Mouse (Mus musculus): ENCODE data around the gene Nup98.

The Nup98 gene

DNA sequence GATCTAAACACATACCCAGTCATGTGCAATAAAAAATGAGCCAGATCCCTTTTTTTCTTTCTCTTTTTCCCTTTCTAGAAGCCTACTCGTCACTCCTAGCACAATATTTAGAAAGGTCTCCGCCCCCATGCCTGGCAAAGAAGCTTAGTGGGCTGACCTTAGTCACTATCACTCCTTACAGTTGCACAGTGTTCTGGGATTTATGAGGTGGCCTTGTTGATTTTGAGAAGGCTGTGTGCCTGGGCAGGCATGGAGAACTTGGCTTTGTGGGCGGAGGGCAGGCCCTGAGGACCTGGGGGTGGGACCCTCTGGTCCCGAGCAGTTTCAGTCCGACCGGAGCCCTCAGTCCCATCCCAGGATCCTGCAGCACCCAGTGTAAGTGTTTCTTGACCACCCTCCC, 19.8 kb upstream of the Nup98 start:
- no peak for DNase-seq (ENCODE audit: low spot score in 2 of 2)

DNA sequence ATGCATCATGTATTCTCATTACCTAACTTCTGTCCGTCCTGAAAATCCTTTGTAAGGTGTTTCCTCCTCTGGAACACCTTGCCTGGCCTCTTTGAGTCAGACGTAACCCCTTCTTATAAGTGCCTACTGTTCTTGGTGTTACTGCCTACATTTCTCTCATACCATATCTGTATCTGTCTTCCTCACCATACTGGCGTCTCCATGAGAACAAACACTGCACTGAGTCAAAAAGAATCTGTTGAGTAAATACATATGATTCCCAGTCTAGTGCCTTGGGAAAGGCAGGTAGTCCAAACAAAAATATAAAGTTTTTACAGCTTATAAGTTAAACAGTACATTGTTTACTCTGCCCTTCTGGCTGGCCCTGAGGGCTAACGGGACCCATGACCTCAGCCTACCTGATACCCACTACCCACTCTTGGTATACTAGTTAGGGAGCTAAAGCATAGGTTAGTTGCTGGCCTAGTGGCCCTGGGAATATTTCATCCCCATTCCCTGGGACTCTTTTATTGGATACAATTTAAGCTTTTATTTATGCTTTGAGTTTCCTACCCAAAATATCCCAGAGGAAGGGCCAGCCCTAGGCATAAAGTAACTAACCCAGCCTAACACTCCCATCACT, 18.2 kb upstream of the Nup98 start:
- DNase-seq (ENCODE audit: low spot score in 2 of 2): no peak

DNA sequence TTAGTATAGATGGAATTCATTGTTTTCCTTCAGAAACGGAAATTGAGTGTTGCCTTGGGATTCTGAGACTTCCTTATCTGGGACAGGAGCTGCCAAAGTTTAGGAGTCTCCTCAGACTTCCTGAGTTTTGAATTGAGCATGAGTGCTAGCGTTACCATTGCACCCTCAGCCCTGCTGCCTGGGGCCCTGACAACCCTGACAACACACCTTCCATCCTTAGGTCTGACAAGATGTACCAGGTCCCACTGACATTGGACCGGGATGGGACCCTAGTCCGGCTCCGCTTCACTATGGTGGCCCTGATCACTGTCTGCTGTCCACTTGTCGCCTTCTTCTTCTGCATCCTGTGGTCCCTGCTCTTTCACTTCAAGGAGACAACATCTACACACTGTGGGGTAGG, 16.1 kb upstream of the Nup98 start:
- DNase-seq (ENCODE audit: low spot score in 2 of 2): no peak

DNA sequence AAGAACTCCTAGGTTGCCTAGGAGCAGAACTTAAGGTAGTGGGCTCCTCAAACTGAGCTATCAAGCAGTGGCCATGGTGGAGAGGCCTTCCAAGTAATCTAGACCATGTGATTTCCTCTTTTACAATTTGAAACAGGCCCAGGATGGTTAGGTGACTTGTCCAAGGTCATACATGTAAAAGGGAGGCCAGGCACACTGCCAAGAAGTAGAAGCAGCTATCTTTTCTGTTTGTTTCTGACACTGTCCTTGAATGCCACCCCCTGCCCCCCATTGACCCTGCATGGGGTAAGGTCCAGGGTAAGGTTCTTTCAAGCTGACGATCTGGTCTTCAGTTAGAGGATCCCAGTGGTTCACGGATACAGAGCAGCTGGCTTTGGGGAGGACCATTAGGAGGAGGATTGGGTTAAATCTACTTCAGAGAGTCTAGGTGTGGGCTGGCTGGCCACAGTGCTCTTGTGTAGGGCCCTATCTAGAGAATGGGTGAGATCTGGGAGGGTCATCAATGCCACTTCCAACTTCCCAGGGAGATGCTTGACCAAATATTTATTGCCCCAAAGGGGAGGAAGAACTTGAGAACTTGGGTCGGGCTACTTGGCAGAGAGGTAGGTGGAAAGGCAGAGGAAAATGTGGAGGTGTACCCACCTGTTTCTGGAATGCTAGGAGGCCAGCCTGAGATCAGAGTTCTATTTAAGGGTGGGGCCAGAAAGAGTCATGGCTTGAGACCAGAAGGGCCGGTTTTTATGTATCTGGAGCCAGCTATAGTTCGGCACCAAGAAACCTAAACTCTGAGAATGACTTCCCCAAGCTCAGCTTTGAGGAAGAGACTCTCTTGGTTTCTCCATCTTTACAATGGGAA, 14.1 kb upstream of the Nup98 start:
- DNase-seq (ENCODE audit: low spot score in 2 of 2): no peak

DNA sequence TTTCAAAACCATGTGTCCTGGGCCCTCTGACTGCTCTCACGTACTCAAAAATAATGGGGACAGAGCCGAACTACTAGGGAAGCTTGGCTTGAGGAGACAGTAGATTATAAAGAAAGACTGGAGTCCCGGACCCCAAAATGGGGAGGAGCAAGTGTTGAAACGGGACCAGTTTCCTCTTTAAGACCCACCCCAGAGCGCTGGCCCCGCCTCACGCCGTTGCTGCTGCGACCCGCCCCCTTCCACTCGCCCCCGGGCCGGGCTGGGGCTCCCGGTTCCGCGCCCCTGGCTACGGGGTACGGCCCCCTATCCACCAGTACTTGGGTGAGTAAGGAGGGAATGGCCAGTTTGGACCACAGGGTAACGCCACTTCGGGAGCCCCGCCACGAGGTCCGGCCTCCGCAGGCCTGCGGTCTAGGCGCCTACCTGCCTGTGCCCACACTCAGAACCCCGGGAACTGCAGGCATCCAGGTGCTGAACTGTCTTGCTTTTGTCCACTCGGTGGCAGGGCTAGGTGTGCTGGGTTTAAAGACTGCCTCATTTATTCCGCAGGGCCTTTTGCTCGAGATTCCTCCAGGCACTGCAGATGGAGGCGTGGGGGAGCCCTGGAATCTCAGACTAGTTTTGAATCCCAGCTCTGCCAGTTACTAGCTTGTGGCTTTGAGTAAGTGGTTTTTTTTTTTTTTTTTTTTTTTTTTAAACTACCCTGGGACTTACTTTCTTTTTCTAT, 13.0 kb upstream of the Nup98 start:
- DNase-seq (ENCODE audit: low spot score in 2 of 2): peak; percentile 56 to 65

DNA sequence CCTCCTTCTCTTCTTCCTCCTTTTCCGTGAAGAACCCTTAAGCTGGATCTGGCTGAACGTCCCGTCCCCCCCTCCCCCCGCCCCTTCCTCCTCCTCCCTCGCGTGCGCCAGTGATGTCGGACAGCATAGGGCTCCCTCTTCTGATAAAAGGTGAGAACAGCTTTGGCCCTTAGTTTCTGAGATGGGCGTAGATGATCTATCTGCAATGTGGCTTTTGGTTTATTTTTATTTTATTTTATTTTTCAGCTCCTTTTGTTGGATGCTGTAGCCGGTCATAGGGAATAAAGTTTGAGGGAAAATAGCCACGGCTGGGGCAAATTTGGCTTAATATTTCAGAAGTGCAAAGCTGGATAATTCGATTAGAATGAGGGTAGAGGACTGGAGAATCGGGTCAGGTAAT, 12.4 kb upstream of the Nup98 start:
- DNase-seq (ENCODE audit: low spot score in 2 of 2): no peak

DNA sequence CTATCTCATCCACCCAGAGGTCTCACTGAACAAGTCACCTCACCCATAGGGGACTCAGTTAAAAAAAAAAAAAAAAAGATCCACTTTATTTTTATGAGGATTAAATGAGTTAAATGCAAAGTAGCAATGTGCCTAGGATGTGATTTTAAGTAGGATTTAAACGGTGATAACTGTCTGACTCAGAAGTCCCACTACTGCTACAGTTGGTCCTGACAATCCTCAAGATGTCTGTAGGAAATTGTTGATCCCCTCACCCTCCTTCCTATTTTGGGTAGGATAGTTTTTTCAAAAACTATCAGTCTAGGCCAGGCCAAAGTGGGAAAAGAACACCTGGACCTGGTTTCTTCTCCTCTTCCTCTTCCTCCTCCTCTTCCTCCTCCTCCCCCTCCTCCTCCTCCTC, 11.9 kb upstream of the Nup98 start:
- no peak for DNase-seq (ENCODE audit: low spot score in 2 of 2)

DNA sequence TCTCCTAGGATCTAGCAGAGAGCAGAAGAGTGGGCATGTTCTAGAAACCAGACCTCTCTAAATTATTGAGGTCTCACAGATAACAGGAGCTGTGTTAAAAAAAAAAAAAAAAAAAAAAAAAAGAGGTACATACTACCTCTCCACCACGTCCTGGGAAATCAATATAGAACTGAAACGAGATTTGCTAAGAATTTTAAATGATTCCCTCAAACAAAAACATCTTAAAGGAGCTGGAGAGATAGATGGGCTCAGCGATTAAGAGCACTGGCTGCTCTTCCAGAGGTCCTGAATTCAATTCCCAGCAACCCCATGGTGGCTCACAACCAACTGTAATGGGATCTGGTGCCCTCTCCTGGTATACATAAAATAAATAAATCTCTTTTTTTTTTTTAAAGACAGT, 1.1 kb upstream of the Nup98 start:
- no peak for DNase-seq (ENCODE audit: low spot score in 2 of 2)

DNA sequence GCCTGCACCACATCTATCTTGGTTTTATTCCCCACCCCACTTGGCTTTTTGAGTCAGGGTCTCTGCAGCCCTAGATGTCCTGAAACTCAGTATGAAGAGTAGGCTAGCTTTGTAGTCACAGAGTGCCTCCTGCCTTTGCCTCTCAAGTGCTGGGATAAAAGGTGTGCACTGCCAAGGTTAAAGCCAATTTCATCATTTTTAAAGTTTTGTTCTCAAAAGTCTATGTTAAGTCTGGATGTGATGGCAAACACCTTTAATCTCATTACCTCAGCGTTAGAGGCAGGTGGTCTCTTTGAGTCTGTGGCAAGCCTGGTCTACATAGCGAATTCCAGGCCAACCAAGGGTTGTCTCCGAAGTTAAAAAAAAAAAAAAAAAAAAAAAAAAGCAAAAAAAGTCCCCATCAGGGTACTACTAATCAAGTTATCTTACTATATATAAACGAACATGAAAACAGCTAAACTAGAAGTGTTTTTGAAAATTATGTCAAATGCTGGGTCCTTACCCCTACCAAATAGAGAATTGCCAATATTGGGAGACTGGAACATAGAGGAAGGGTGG, 1.1 kb downstream of the Nup98 start:
- DNase-seq (ENCODE audit: low spot score in 2 of 2): no peak

DNA sequence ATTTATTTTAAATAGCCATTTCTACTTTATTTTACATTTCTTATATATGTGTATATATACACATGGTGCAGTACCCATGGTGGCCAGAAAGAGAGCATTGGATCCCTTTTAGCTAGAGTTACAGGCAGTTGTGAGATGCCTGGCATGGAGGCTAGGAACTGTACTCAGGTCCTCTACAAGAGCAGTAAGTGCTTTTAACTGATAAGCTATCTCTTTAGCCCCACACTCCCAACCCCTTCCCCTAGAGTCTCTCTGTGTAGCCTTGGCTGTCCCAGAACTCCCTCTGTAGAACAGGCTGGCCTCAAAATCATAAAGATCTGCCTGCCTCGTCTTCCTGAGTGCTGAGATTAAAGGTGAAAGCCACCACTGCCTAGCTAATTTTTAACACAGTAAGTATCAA, 4.3 kb downstream of the Nup98 start:
- no peak for DNase-seq (ENCODE audit: low spot score in 2 of 2)

DNA sequence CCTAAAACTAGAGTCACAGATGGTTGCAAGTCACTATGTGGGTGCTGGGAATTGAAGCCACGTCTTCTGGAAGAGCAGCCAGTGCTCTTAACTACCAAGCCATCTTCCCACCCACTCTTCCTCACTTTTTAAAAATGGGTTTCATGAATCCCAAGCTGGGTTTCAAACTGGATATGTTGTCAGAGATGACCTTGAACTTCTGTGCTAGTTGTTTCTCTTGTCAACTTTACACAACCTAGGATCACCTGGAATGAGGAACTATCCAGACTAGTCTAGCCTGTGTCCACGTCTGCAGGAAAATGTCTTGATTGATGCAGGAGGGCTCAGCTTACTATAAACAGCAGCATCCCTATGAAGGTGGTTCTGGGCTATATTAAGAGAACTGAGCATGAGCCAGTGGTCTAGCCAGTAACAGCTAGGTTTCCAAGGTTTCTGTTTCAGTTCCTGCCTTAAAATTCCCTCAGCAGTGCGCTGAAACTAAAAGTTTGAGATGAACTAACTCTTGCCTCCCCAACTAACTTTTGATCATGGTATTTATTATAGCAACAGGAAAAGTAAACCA, 5.6 kb downstream of the Nup98 start:
- DNase-seq (ENCODE audit: low spot score in 2 of 2): no peak

DNA sequence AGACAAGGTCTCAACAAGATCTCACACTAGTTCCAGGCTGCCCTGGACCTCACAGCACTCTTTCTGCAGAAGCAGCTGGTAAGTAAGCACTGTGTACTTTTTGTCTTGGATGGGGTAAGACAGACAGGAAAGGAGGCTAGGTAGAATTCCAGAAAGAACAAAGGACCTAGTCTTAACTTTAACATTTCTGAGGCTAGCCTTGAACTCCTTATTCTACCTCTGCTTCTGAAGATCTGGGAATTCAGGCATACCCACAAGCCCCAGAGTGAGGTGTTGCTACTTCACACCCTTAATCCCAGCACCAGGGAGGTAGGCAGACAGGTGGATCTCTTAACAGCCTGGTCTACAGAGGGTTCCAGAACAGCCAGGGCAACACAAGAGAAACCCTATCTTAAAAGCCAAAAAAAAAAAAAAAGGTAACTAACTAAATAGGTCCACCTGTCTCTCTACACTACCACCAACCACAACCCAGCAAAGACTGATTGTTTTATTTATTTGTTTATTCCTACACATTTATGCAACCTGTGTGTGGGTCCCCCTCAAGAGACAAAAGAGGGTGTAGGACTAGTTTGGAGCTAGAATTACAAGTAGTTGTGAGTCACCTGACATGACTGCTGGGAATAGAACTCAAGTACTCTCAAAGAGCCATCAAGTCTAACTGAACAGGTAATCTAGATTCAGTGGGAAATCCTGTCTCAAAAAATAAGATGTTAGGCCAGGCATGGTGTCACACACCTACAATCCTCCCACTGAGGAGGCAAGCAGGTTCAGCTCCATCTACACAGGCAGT, 8.8 kb downstream of the Nup98 start:
- no peak for DNase-seq (ENCODE audit: low spot score in 2 of 2)

DNA sequence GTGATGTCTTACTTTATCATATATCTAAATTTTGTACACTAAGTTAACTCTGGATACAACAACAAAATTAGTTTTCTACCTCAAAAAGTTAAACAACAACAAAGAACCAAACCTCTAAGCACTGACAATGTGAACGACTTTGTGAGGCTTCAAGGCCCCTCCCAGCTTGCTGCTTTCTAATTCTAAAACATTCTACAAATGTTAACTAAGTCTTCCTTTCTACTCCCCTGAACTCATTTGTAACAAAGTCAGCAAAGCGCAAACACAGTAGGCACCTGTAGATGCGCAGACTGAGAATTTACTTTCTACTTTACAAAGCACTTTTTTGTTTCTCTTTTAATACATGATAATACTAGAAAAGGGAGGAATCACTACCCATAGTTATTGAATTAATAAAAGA, 9.4 kb downstream of the Nup98 start:
- no peak for DNase-seq (ENCODE audit: low spot score in 2 of 2)

DNA sequence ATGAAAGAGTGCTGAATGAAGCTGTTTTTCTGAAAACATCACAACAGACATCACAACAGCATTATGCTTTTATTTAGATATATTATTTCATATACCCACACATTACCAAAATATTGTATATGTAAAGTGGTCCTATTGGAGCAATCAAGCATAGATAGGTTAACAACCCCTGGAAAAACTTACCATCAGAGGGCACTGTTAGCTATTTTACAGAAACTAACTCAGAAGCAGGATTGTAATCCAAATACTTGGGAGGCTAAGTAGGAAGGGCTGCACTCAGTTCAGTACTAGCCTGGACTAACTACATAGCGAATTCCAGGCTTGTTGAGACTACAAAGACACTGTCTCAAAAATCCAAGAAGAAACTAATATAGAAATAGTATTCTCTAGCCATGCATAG, 17.6 kb downstream of the Nup98 start:
- DNase-seq (ENCODE audit: low spot score in 2 of 2): no peak

DNA sequence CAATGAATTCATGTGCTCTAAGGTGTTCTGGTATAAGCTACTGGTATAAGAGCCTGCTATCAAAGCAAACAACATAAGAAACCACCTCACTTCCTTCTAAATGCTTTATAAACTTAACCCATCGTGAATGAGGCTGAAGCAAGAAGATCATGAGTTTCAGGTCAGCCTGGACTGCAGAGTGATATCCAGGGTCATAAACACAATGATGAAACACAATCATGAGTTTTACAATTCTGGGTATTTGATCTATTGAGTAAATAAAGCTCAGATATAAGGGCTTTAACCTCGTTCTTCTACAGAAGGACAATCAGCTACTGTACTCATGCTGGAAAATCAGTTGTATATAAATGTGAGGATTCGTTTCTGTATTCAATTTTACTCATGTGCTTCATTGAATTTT, 26.1 kb downstream of the Nup98 start:
- DNase-seq (ENCODE audit: low spot score in 2 of 2): no peak

DNA sequence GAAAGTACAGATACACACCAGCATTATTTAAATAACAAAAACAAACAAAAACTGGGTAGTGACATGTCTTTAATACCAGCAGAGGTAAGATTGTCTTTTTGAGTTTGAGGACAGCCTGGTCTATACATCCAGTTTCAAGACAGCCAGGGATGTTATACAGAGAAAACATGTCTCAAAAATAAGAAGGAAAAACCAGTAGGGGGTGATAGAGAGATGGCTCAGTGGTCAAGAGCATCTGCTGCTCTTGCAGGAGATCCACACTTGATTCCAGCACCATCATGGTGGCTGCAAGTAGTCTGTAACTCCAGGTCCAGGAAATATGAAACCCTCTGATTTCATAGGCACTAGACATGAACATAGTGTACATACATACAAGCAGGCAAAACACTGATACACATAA, 39.7 kb downstream of the Nup98 start:
- no peak for DNase-seq (ENCODE audit: low spot score in 2 of 2)

DNA sequence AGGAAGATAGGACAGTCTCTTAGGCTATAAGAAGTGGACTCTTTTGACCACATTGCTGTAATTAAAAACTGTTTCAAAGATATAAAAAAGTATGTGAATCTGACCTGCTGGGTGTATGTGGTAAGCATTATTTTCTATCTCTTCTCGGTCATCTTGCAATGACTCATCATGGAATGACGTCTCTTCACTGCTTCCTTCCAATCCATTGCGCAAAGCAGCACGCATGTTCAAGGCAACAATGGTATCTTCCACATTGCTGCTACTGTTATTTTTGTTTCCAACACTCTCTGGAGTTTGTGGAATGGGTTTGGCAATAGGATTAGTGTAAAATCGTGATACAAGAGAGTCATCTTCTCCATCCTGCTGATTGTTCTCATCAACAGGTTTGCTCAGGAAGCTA, 56.3 kb downstream of the Nup98 start:
- no peak for DNase-seq (ENCODE audit: low spot score in 2 of 2)

DNA sequence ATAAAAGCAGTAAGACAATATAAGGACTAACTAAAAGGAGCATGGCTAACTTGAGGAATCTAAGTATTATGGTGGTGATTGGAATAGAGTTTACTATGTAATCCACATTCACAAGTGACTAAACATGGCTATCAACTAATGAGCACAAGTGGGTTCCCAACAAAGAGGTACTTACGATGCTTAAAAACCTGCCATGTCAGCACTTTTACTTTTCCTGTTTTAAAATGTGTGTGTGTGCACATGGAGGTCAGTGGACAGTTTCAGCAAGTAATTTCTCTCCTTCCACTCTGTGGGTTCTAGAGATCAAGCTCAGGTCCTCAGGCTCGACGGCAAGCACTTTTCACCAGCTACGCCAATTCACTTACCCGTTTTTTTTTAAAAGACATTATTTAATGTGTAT, 72.1 kb downstream of the Nup98 start:
- DNase-seq (ENCODE audit: low spot score in 2 of 2): no peak

DNA sequence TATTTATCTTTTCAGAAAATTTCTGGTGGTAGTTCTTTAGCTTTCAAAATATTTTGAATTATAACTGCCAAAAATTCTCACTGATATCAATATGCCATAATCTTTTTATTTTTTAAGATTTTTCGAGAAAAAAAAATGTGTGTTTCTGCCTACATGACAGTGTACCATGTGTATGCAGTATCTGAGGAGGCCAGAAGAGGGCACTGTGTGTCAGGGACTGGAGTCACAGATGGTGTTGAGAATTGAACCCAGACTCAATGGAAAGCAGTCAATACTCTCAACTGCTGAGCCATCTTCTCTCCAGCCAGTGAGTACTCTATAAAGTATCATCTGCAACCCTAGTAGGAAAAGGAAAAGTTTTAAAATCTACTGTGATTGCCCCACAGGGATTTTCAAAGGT, 72.5 kb downstream of the Nup98 start:
- DNase-seq (ENCODE audit: low spot score in 2 of 2): peak; percentile 40 to 74

DNA sequence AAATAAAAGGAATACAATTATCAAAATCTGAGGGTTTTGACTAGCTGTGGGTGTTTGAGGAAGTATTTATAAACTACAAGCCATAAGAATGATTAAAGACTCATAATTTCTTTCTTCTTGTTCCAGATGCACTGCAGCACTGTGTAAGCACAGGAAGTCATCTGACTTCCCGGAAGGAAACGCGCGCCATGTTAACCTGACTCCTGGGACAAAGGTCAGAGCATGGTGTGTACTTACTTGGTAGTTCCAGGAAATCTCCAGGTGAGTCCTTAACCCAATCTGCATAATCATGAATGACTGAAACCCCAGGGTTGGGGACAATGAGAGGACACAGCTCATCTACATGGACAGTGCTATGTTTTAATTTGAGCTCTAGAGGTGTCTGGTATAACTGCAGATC, 77.6 kb downstream of the Nup98 start:
- DNase-seq (ENCODE audit: low spot score in 2 of 2): no peak

DNA sequence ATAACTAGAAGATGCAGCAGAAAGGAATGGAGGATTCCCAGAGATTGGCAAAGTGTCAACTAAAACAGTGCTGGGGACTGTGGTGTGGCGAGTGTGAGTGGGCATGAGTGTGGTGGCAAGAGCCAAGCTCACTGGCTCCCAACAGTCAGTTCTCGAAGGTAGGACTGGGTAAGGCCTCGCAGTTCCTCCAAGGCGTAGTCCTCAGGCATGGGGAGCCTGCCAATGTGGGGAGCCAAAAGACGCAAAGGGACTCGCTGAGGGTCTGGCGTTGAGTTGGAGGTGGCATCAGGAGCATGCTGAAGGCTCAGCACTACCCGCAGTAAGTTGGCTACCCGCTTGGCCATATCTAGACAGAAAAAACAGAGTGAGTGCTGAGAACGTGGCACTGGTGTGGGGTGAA, 89.7 kb downstream of the Nup98 start:
- DNase-seq (ENCODE audit: low spot score in 2 of 2): no peak

DNA sequence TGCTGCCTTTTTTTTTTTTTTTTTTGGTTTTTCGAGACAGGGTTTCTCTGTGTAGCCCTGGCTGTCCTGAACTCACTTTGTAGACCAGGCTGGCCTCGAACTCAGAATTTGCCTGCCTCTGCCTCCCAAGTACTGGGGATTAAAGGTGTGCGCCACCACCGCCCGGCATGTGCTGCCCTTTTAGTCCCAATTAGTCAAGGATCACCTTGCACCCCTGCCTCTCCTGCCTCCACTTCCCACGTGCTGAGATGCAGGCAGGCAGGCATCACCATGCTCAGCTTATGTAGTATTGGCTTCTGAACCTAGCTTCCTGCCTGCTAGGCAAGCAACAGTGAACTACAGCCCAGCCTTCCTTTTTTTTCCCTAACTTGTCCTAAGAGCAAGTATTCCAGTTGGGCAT, 92.6 kb downstream of the Nup98 start:
- no peak for DNase-seq (ENCODE audit: low spot score in 2 of 2)
